Mouse (Mus musculus) bone marrow macrophage, adult 2 months (primary cell): Measurements from ENCODE around the gene Tbxas1.

Experiments used
- CTCF ChIP-seq: IDR thresholded peaks from 2 replicates; pipeline ENCODE4 v1.5.1; 2012; ENCODE audit warnings: low read depth, mild to moderate bottlenecking, low read length, moderate library complexity
- POLR2A ChIP-seq: IDR thresholded peaks from 2 replicates; pipeline ENCODE4 v1.6.1; 2012; ENCODE audit warnings: mild to moderate bottlenecking, low read depth, low read length, borderline replicate concordance

GRCm38 (mm10) chr6:38825886-38826285 is 49.3 kb upstream of the Tbxas1 start:
- no peak for TF ChIP-seq CTCF
- TF ChIP-seq POLR2A, result no peak
